Mouse (Mus musculus) stomach, embryonic 14.5 days (tissue): ENCODE measurements around the gene Ube2g2. TPM values are rescaled to one million over a fixed set of nuclear protein-coding genes. Genes with fewer than 3 reads are reported as not detected.

Source experiments
- ATAC-seq: fragments of 200-750 bp; cut with Nextera tagmentation; 2 replicates; pipeline ENCODE4 v1.8.0; 2017; ENCODE audit warnings: low read depth, moderate TSS enrichment; ENCODE audit not compliant: insufficient number of reproducible peaks, insufficient read depth, low FRiP score
- H3K27ac ChIP-seq: fragments of 300-500 bp; sonication (generic); 2 replicates; pipeline ENCODE4 v1.5.1; 2014; ENCODE audit warnings: mild to moderate bottlenecking, low read length, moderate library complexity, mixed read lengths
- H3K27me3 ChIP-seq: fragments of 300-500 bp; sonication (generic); 2 replicates; pipeline ENCODE4 v1.6.1; 2014; ENCODE audit warnings: low read length, control low read depth, mixed read lengths; ENCODE audit not compliant: control insufficient read depth, insufficient read depth
- H3K36me3 ChIP-seq: fragments of 300-500 bp; sonication (generic); 2 replicates; pipeline ENCODE4 v1.6.1; 2014; ENCODE audit warnings: mild to moderate bottlenecking, control low read depth, low read length, moderate library complexity, mixed read lengths; ENCODE audit not compliant: control insufficient read depth, insufficient read depth
- H3K4me1 ChIP-seq: fragments of 300-500 bp; sonication (generic); 2 replicates; pipeline ENCODE4 v1.6.1; 2014; ENCODE audit warnings: low read length, control low read depth, mixed read lengths; ENCODE audit not compliant: control insufficient read depth, insufficient read depth
- H3K4me2 ChIP-seq: fragments of 300-500 bp; sonication (generic); replicated peaks from 2 replicates; pipeline ENCODE4 v1.6.1; 2014; ENCODE audit warnings: low read depth, low read length, control low read depth
- H3K4me3 ChIP-seq: fragments of 300-500 bp; sonication (generic); 2 replicates; pipeline ENCODE4 v1.5.1; 2014; ENCODE audit warnings: low read depth, low read length, control low read depth
- H3K9ac ChIP-seq: fragments of 300-500 bp; sonication (generic); replicated peaks from 2 replicates; pipeline ENCODE4 v1.6.1; 2014; ENCODE audit warnings: low read depth, mild to moderate bottlenecking, control low read depth, low read length, moderate library complexity, mixed read lengths
- H3K9me3 ChIP-seq: fragments of 300-500 bp; sonication (generic); 2 replicates; pipeline ENCODE4 v1.6.1; 2016; ENCODE audit warnings: low read depth, low read length, control low read depth; ENCODE audit not compliant: control insufficient read depth
- WGBS: fragments of 180-500 bp; shearing (Covaris S2); extraction: QIAGEN DNeasy Blood & Tissue Kit; methylation state at CpG from one replicate; pipeline ENCODE4 v1.1.7; 2014; 5-methylcytosine and 5-hydroxymethylcytosine counted together
- polyA plus RNA-seq: library from polyadenylated mRNA; unstranded; fragments of >200 nt; fragmentation: Nextera tagmentation; extraction: Ambion mirVana; gene quantifications from 2 replicates; pipeline ENCODE4 v1.2.1, GENCODE M21; 2014

Ube2g2 gene
- polyA plus RNA-seq, 1 experiment from 2014 or later = 44.3 TPM

DNA sequence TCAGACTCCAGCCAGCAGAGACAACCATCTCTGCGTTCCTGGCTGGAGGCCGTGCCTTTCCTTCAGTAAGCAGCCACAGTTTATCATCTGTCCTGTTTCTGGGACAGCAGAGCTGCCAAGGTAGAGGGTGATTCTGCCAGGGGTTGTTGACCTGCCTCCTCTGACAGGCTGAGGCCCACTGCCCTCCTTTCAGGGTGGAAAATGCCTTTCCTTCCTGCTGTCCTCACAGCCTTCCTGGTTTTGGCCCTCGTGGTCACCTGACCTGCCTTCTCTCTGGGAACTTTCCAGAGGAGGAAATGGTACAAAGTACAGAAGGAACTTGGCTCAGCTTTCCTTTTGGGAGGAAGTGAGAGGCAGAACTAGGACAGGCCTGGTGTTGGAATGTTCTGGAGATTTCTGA lies 8.7 kb upstream of the Ube2g2 start:
- peaks cover 66% of the 10 kb centered on the region for H3K36me3 ChIP-seq

GRCm38 (mm10) chr10:77615647-77616046 lies 6.4 kb upstream of the Ube2g2 start:
- 91% methylated on average over 8 of the region's 8 CpGs for WGBS
- no peak for ATAC-seq
- no peaks in the 10 kb centered on the region for H3K4me1 ChIP-seq
- peaks cover 57% of the 10 kb centered on the region for H3K36me3 ChIP-seq
- H3K27me3 ChIP-seq = no peaks in the 10 kb centered on the region
- no peak overlapping the region for H3K4me2 ChIP-seq
- H3K27ac ChIP-seq = no peak overlapping the region
- no peaks in the 10 kb centered on the region for H3K9me3 ChIP-seq
- H3K9ac ChIP-seq = no peak overlapping the region
- H3K4me3 ChIP-seq = no peak overlapping the region

More for the DNA sequence above, 8.7 kb upstream of the Ube2g2 start:
- ATAC-seq = no peak
- H3K9me3 ChIP-seq = no peaks in the 10 kb centered on the region
- no peak overlapping the region for H3K4me3 ChIP-seq
- H3K4me1 ChIP-seq = no peaks in the 10 kb centered on the region
- 82% methylated on average over 3 of the region's 3 CpGs for WGBS
- H3K27ac ChIP-seq = no peak overlapping the region; the same call in 1 of the 2 replicates
- no peak overlapping the region for H3K9ac ChIP-seq
- no peak overlapping the region for H3K4me2 ChIP-seq
- no peaks in the 10 kb centered on the region for H3K27me3 ChIP-seq

- Histone ChIP-seq H3K4me3 (no peak overlapping the region), H3K36me3 (peaks cover 51% of the 10 kb centered on the region)
Observed at GRCm38 (mm10) chr10:77616166-77616565, 5.9 kb upstream of the Ube2g2 start.

GRCm38 (mm10) chr10:77616926-77617325 lies 5.1 kb upstream of the Ube2g2 start:
- 92% methylated on average over 7 of the region's 7 CpGs for WGBS
- no peak overlapping the region for H3K9ac ChIP-seq

More at GRCm38 (mm10) chr10:77616166-77616565, 5.9 kb upstream of the Ube2g2 start:
- Histone ChIP-seq H3K27me3 (no peaks in the 10 kb centered on the region), H3K4me1 (no peaks in the 10 kb centered on the region), H3K27ac (no peak overlapping the region), H3K9me3 (no peaks in the 10 kb centered on the region), H3K4me2 (no peak overlapping the region), H3K9ac (no peak overlapping the region)
- WGBS = 94% methylated on average over 9 of the region's 9 CpGs
- ATAC-seq = no peak

GRCm38 (mm10) chr10:77621546-77621945 lies 529 bp upstream of the Ube2g2 start:
- Histone ChIP-seq H3K4me3 (peak overlapping the region; percentile 84), H3K4me1 (peaks cover 27% of the 10 kb centered on the region), H3K9me3 (no peaks in the 10 kb centered on the region), H3K9ac (peak overlapping the region; percentile 90; the same call in 1 of the 2 replicates), H3K27me3 (no peaks in the 10 kb centered on the region), H3K4me2 (peak overlapping the region; percentile 53), H3K27ac (peak overlapping the region; percentile 90), H3K36me3 (peaks cover 14% of the 10 kb centered on the region; the same call in 1 of the 2 replicates)
- ATAC-seq = no peak
- 78% methylated on average over 8 of the region's 8 CpGs for WGBS

More at GRCm38 (mm10) chr10:77616926-77617325, 5.1 kb upstream of the Ube2g2 start:
- no peaks in the 10 kb centered on the region for H3K27me3 ChIP-seq
- H3K27ac ChIP-seq = no peak overlapping the region
- no peaks in the 10 kb centered on the region for H3K4me1 ChIP-seq
- H3K9me3 ChIP-seq = no peaks in the 10 kb centered on the region
- peaks cover 44% of the 10 kb centered on the region for H3K36me3 ChIP-seq
- no peak overlapping the region for H3K4me3 ChIP-seq
- ATAC-seq = no peak
- H3K4me2 ChIP-seq = no peak overlapping the region

DNA sequence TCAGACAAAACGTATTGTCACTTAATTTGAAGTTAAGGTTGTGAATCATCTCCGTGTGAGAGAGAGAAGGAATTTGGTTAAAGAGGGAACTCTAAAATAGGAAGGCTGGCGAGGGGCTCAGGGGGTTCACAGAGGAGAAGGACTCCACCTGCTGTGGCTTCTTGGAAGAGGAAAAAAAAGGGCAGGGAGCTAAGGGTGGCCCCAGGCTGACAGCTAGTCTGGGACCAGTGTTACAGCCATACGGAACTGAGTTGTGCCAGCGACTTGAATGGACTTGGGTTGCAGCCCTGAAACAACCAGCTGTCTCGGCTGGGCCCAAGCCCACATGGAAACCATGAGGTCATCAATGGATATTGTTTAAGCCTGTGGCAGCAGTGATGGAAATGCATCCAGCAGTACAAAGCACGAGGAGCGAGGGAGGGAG lies 1.0 kb downstream of the Ube2g2 start:
- no peaks in the 10 kb centered on the region for H3K9me3 ChIP-seq
- 12% methylated on average over 8 of the region's 8 CpGs for WGBS
- peaks cover 27% of the 10 kb centered on the region for H3K4me1 ChIP-seq
- H3K36me3 ChIP-seq = peaks cover 4% of the 10 kb centered on the region; the same call in 1 of the 2 replicates
- peak overlapping the region; percentile 90 for H3K9ac ChIP-seq
- H3K4me2 ChIP-seq = peak overlapping the region; percentile 76
- ATAC-seq = 0 out of 2 replicates have a peak, but pooled peaks have one; percentile 16
- peak overlapping the region; percentile 90; the same call in 1 of the 2 replicates for H3K27ac ChIP-seq
- no peaks in the 10 kb centered on the region for H3K27me3 ChIP-seq
- H3K4me3 ChIP-seq = peak overlapping the region; percentile 84

DNA sequence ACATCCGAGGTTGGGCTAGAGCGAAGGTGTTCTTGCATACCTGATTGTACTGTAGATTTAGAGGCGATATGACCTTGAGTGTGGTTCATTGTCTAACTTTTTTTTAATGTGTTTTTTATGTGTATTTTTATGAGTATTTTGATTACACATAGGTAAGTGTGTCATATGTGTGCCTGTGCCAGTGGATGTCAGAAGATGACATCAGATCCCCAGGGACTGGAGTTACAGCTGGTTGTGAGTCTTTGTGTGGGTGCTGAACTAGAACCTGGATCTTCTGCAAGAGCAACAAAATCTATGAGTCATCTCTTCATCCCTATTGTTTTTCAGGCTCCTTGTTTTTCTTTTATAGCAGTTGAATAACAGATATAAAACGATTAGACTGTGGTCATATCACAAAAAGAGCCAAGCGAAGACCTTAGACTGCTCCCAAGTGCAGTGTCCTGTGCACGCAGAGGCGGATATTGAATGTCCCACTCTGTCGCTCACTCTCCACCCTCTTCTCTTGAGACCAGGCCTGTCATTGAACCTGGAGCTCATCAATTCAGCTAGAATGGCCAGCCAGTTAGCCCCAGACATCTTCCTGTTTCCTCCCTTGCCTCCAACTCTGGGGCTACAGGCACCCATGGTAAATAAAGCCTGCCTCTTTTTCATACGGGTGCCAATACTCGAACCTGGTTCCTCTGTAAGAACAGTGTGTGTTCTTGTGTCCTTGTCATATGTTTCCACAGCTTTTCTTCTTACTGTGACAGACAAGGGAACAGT lies 1.7 kb downstream of the Ube2g2 start:
- H3K36me3 ChIP-seq = peaks cover 4% of the 10 kb centered on the region; the same call in 1 of the 2 replicates
- H3K4me1 ChIP-seq = peaks cover 27% of the 10 kb centered on the region
- no peak overlapping the region for H3K27ac ChIP-seq
- no peaks in the 10 kb centered on the region for H3K27me3 ChIP-seq
- peak overlapping the region; percentile 90; the same call in 1 of the 2 replicates for H3K9ac ChIP-seq
- H3K9me3 ChIP-seq = no peaks in the 10 kb centered on the region
- 89% methylated on average over 10 of the region's 10 CpGs for WGBS
- H3K4me2 ChIP-seq = peak overlapping the region; percentile 76
- peak overlapping the region; percentile 84; the same call in 1 of the 2 replicates for H3K4me3 ChIP-seq
- no peak for ATAC-seq

DNA sequence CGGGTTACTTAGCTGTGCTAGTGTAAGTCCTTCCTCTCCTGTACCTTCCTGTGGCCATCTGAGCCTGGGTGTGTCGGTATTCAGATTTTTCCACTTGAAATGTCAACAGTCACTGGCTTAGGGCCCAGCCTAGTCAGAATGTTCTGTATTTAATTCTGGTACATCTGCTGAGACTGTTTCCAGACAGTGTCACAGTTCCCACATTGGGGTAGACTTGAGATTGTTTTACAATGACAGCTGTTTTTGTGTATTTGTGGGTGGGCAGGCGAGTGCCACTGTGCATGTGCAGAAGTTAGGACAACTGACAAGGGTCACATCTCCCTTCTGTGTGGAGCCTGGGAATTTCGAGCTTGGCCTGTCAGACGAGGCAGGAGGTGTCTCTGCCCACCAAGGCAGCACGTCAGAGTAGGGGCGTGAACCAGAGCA lies 2.5 kb downstream of the Ube2g2 start:
- Histone ChIP-seq H3K4me2 (0 out of 2 replicates have a peak overlapping the region, but pooled peaks have one; percentile 5), H3K36me3 (peaks cover 4% of the 10 kb centered on the region; the same call in 1 of the 2 replicates), H3K9me3 (no peaks in the 10 kb centered on the region), H3K27ac (no peak overlapping the region), H3K4me3 (no peak overlapping the region), H3K4me1 (peaks cover 27% of the 10 kb centered on the region), H3K27me3 (no peaks in the 10 kb centered on the region), H3K9ac (no peak overlapping the region)
- WGBS = 66% methylated on average over 7 of the region's 7 CpGs
- ATAC-seq = no peak
